Mouse (Mus musculus): ENCODE results near the gene Pih1d3. TPM values are rescaled to one million over a fixed set of nuclear protein-coding genes. Genes with fewer than 3 reads are reported as not detected.

The Pih1d3 gene
- not detected in 2 replicates for polyA plus RNA-seq (2012)

DNA sequence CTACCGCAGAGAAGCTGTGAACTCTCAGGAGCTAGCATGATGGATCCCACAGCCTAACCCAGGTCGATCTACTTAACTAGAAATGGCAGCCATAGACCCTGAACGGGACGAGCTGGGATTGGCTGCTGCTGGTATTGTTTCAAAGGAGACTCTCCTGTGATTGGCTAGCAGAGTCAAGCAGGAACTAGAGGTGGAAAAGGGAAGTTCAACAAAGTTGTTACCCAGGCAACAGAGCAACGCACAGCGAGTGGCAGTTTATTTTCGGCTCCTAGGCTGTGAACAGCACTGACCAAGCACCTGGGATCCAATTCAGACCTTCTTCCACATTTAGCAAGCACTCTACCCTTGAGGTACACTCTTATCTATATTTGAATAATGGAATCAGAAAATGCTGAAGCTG, at the start of gene Pih1d3, which contains the start of gene 4931428L18Rik:
TSS of gene Pih1d3 (plus strand) at position 275 of the 400 bp plus-strand sequence.
TSS of gene 4931428L18Rik (minus strand) at position 121 of the 400 bp plus-strand sequence.

DNA sequence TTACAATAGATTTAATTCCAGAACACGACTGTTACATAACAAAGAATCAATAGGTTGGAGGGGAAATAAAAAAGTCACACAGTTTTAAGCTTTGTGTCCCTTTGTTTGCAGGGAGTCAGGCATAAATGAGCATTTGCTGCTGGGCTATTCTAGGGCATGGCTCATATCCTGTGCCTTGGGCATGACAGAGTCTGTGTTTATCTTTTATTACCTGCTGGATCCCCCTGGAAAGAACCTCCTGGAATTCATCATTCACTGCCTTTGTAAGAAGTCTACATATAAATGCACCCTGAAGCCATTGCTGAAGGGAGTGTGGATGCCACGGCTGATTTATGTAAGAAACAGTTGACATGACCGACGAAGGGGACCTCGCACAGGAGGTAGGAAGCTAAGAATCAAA, 46.5 kb upstream of the Pih1d3 start, which contains the start of gene Lgsn:
TSS of gene Lgsn (plus strand) at position 301 of the 400 bp plus-strand sequence.

Other genes with a start within 250 kb of the Pih1d3 start
- not detected in 2 replicates for gene AC153137.1, start 244.9 kb upstream of the Pih1d3 start, polyA plus RNA-seq (2012)
- gene Lgsn, start 46.4 kb upstream of the Pih1d3 start, polyA plus RNA-seq (2012), result not detected in 2 replicates
- 0.08 TPM in 1 of 2 replicates, not detected in the other for gene 4931428L18Rik, start 154 bp upstream of the Pih1d3 start, polyA plus RNA-seq (2012)